Mouse (Mus musculus): ENCODE results near the gene Ddx31. TPM values are rescaled to one million over a fixed set of nuclear protein-coding genes. Genes with fewer than 3 reads are reported as not detected.

The Ddx31 gene
- polyA plus RNA-seq (2017; shearing (Covaris generic)): 25.7 TPM

GRCm38 (mm10) chr2:28840222-28840951 lies at the start of gene Ddx31, which contains the start of gene Gtf3c4:
Ddx31 (plus strand) TSS chr2:28840406.
Gtf3c4 (minus strand) TSS chr2:28840360.

GRCm38 (mm10) chr2:28916513-28916865 lies 76.3 kb downstream of the Ddx31 start, which contains the start of gene Barhl1:
Barhl1 (minus strand) TSS chr2:28916668.

Other genes with a start within 250 kb of the Ddx31 start
- 0.43 TPM for gene Gfi1b, start 218.4 kb upstream of the Ddx31 start, polyA plus RNA-seq (2017; shearing (Covaris generic))
- gene Tsc1, start 199.2 kb upstream of the Ddx31 start, polyA plus RNA-seq (2017; shearing (Covaris generic)): 32.7 TPM
- gene Spaca9, start 140.7 kb upstream of the Ddx31 start, polyA plus RNA-seq (2017; shearing (Covaris generic)): not detected
- not detected for gene Ak8, start 140.2 kb upstream of the Ddx31 start, polyA plus RNA-seq (2017; shearing (Covaris generic))
- 13.6 TPM for gene Gtf3c4, start within 50 bp of the Ddx31 start, polyA plus RNA-seq (2017; shearing (Covaris generic))
- not detected for gene Barhl1, start 76.3 kb downstream of the Ddx31 start, polyA plus RNA-seq (2017; shearing (Covaris generic))
- 1.6 TPM for gene Cfap77, start 214.7 kb downstream of the Ddx31 start, polyA plus RNA-seq (2017; shearing (Covaris generic))
- gene Ttf1, start 219.9 kb downstream of the Ddx31 start, polyA plus RNA-seq (2017; shearing (Covaris generic)): 29.8 TPM